In genomic region chr4:98697932-98698331, GRCm38 (mm10) we compare ENCODE assay signal across 34 mouse cellular contexts. TPM values are rescaled to one million over a fixed set of nuclear protein-coding genes. Genes with fewer than 3 reads are reported as not detected.
"Had no signal": no experiment of that assay in that cellular context is flagged by ENCODE, and none has a peak within 500 bp of the region (broad histone marks: within the 10 kb centered on the region; RNA-seq: fewer than 3 reads in every experiment).

No protein-coding gene starts in this region.

- ATAC-seq: forebrain, embryonic 13.5 days; forebrain, embryonic 14.5 days; forebrain, embryonic 15.5 days; forebrain, embryonic 16.5 days; forebrain, postnatal 0 days had no signal

- DNase-seq: cerebellum, adult 9-10 months; cerebellum, adult 9-11 months; cerebellum, postnatal 10 days; cerebellum, postnatal 14 days; cerebellum, postnatal 25 days; cerebellum, postnatal 36 days; embryo, embryonic 11 days; forebrain, postnatal 0 days; gastrocnemius, adult 2 months; gastrocnemius, postnatal 10 days; gastrocnemius, postnatal 14 days; gastrocnemius, postnatal 25 days; gastrocnemius, postnatal 36 days; heart, adult 11 months; heart, adult 18-20 months; heart, adult 2 months had no signal

- H3K27me3 ChIP-seq: embryonic facial prominence, embryonic 12.5 days; embryonic facial prominence, embryonic 13.5 days; embryonic facial prominence, embryonic 15.5 days; forebrain, embryonic 12.5 days; forebrain, embryonic 13.5 days; forebrain, embryonic 15.5 days had no signal

RNA-seq across cellular contexts. Expression of gene L1td1, which starts 28.6 kb away (rescaled TPM):
- total RNA-seq: common myeloid progenitor, adult 5-6 weeks; forebrain, postnatal 0 days; gastrocnemius, adult 18-20 months; gastrocnemius, adult 2 months; gastrocnemius, adult 8-10 months; gastrocnemius, postnatal 10 days; gastrocnemius, postnatal 14 days; gastrocnemius, postnatal 25 days; gastrocnemius, postnatal 36 days; gastrocnemius, postnatal 4 days; granulocyte monocyte progenitor cell, adult 5-6 weeks; heart, adult 8-10 months had no signal
- polyA plus RNA-seq: embryonic facial prominence, embryonic 14.5 days; embryonic facial prominence, embryonic 15.5 days; erythroblast, embryonic 14.5 days; forebrain, embryonic 11.5 days; forebrain, embryonic 13.5 days; forebrain, embryonic 15.5 days; forebrain, embryonic 16.5 days; gonadal fat pad, adult 2 months; heart, adult 2 months had no signal
